Mouse (Mus musculus): ENCODE results near the gene Olfr1138. TPM values are rescaled to one million over a fixed set of nuclear protein-coding genes. Genes with fewer than 3 reads are reported as not detected.

The Olfr1138 gene
- polyA plus RNA-seq (2015; fragmentation: Nextera tagmentation; extraction: Ambion mirVana) = not detected in 2 replicates

DNA sequence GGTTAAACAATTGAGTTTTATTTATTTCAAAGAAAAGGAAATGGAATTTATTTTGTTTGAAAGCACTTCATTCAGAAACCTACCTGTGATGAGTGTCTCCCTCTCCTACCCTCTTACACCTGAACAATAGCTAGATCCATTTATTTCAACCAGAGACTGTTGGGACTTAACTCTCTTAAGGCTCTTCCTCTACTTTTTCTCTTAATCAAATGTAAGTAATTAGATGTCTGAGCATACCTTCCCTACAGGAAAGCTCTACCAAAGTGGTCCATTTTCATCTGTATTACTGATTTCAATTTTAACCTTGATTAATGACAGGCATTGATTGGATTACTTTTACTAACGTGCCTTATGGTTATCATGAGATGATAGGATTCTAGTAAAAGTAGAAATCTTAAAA lies at the start of gene Olfr1138:
TSS of gene Olfr1138 (minus strand) at position 101 of the 400 bp plus-strand sequence.
- H3K27ac ChIP-seq (ENCODE audit: low read length) = no peak within 1 kb of the TSS
- H3K4me3 ChIP-seq (ENCODE audit: low read depth, low read length) = no peak within 1 kb of the TSS
- ATAC-seq = no peak
- no peak within 1 kb of the TSS for H3K4me2 ChIP-seq (ENCODE audit: low read length)
- no peaks in the 10 kb centered on the region for H3K9me3 ChIP-seq (replicated peaks; ENCODE audit: control insufficient read depth, low read length, poor library complexity, severe bottlenecking)
- H3K36me3 ChIP-seq (ENCODE audit: control insufficient read depth, insufficient read depth, low read length) = no peaks in the 10 kb centered on the region
- 84% methylated on average over 1 of the region's 1 CpGs for WGBS
- no peaks in the 10 kb centered on the region for H3K27me3 ChIP-seq (ENCODE audit: control insufficient read depth, insufficient read depth, low read depth, low read length)
- H3K4me1 ChIP-seq (ENCODE audit: control insufficient read depth, insufficient read depth, low read length) = no peaks in the 10 kb centered on the region
- H3K9ac ChIP-seq (ENCODE audit: low read depth, low read length) = no peak within 1 kb of the TSS

DNA sequence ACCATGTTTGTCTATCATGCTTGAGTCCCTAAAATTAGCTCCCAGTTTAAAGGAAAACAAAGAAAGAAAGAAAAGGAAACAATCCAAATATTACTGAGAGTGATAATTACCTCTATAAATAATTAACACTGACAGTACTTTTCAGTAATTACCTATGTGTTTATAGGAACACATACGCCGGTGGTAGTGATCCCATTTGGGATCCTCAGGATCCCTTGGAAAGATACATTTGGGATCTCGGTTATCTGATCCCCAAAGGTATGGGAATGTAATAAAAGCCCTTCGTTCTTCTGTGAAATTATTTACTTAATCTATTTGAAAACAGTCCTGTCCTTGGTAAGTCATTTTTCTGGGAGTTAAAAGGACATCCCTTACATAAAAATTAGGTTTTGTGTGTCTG lies 39.4 kb upstream of the Olfr1138 start, which contains the start of gene Olfr152:
TSS of gene Olfr152 (plus strand) at position 301 of the 400 bp plus-strand sequence.
- Histone ChIP-seq H3K27ac (ENCODE audit: low read length) (no peak within 1 kb of the TSS), H3K4me3 (ENCODE audit: low read depth, low read length) (no peak within 1 kb of the TSS), H3K9me3 (replicated peaks; ENCODE audit: control insufficient read depth, low read length, poor library complexity, severe bottlenecking) (no peaks in the 10 kb centered on the region), H3K36me3 (ENCODE audit: control insufficient read depth, insufficient read depth, low read length) (no peaks in the 10 kb centered on the region), H3K9ac (ENCODE audit: low read depth, low read length) (no peak within 1 kb of the TSS), H3K4me2 (ENCODE audit: low read length) (no peak within 1 kb of the TSS), H3K4me1 (ENCODE audit: control insufficient read depth, insufficient read depth, low read length) (no peaks in the 10 kb centered on the region), H3K27me3 (ENCODE audit: control insufficient read depth, insufficient read depth, low read depth, low read length) (no peaks in the 10 kb centered on the region)
- 77% methylated on average over 4 of the region's 4 CpGs for WGBS
- ATAC-seq = no peak

DNA sequence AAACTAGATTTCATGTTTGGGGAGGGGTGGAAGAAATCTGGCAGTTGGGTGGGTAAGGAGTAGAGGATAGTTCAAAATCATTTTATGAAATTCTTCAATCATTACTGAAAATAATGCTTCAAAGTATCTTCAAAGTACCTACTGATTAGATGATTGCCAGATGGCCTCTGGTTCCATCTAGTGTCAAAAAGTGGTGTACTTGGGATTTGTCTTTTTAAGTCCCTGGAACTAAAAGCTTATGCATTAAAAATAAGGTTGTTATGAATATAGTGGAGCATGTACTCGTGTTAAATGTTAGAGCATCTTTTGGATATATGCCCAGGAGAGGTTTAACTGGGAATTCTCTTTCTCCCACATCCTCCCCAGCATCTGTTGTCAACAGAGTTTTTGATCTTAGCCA lies 36.4 kb upstream of the Olfr1138 start:
- no peaks in the 10 kb centered on the region for H3K27me3 ChIP-seq (ENCODE audit: control insufficient read depth, insufficient read depth, low read depth, low read length)
- H3K27ac ChIP-seq (ENCODE audit: low read length) = no peak overlapping the region
- no peaks in the 10 kb centered on the region for H3K36me3 ChIP-seq (ENCODE audit: control insufficient read depth, insufficient read depth, low read length)
- 47% methylated on average over 1 of the region's 1 CpGs for WGBS
- no peak overlapping the region for H3K9ac ChIP-seq (ENCODE audit: low read depth, low read length)
- ATAC-seq = no peak
- no peaks in the 10 kb centered on the region for H3K9me3 ChIP-seq (replicated peaks; ENCODE audit: control insufficient read depth, low read length, poor library complexity, severe bottlenecking)
- H3K4me3 ChIP-seq (ENCODE audit: low read depth, low read length) = no peak overlapping the region
- no peak overlapping the region for H3K4me2 ChIP-seq (ENCODE audit: low read length)
- no peaks in the 10 kb centered on the region for H3K4me1 ChIP-seq (ENCODE audit: control insufficient read depth, insufficient read depth, low read length)

DNA sequence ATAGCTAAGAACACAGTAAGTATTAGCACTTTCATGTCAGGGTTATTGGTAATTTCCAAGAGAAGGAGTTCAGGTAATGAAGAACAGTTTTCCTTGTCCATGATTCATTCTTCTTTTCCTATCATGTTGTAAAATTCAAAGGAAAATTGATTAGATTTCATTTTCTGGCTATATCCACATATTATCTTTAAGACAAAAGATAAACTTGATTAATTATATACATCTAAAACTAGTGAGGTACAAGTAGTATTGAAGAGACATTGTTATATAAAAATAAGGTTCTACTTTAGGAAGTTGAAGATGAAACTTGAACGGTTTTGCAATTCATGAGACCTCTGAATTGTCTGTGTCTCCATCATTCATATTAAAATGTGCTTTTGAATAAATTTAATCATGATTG lies 14.1 kb upstream of the Olfr1138 start, which contains the start of gene Olfr1141:
TSS of gene Olfr1141 (minus strand) at position 101 of the 400 bp plus-strand sequence.
- no peak within 1 kb of the TSS for H3K9ac ChIP-seq (ENCODE audit: low read depth, low read length)

DNA sequence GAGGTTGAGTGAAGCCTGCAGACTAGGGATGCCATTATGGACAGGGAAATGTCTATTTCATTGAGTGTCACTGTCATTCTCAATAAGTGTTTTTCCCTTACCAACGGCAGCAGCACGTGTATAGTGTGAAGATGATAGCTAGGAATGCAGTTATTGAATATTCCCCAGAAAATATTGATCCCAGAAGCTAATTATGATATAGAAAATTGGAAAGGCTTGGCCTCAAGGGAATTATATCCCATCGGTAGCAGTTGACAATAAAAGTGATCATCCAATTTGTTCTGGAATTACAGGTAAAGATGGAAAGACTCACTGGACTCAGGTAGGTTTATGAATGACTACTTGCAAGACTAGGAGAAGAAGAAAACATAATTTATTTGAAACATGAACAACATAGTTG lies 3.7 kb upstream of the Olfr1138 start, which contains the start of gene Olfr1140:
TSS of gene Olfr1140 (plus strand) at position 301 of the 400 bp plus-strand sequence.
- 81% methylated on average over 3 of the region's 3 CpGs for WGBS
- no peak for ATAC-seq
- H3K27ac ChIP-seq (ENCODE audit: low read length) = no peak within 1 kb of the TSS

More for the DNA sequence above, 14.1 kb upstream of the Olfr1138 start, which contains the start of gene Olfr1141:
- WGBS = 90% methylated on average over 1 of the region's 1 CpGs
- no peaks in the 10 kb centered on the region for H3K36me3 ChIP-seq (ENCODE audit: control insufficient read depth, insufficient read depth, low read length)
- H3K9me3 ChIP-seq (replicated peaks; ENCODE audit: control insufficient read depth, low read length, poor library complexity, severe bottlenecking) = no peaks in the 10 kb centered on the region
- H3K4me2 ChIP-seq (ENCODE audit: low read length) = no peak within 1 kb of the TSS
- ATAC-seq = no peak
- no peaks in the 10 kb centered on the region for H3K27me3 ChIP-seq (ENCODE audit: control insufficient read depth, insufficient read depth, low read depth, low read length)
- no peaks in the 10 kb centered on the region for H3K4me1 ChIP-seq (ENCODE audit: control insufficient read depth, insufficient read depth, low read length)
- no peak within 1 kb of the TSS for H3K4me3 ChIP-seq (ENCODE audit: low read depth, low read length)
- no peak within 1 kb of the TSS for H3K27ac ChIP-seq (ENCODE audit: low read length)

DNA sequence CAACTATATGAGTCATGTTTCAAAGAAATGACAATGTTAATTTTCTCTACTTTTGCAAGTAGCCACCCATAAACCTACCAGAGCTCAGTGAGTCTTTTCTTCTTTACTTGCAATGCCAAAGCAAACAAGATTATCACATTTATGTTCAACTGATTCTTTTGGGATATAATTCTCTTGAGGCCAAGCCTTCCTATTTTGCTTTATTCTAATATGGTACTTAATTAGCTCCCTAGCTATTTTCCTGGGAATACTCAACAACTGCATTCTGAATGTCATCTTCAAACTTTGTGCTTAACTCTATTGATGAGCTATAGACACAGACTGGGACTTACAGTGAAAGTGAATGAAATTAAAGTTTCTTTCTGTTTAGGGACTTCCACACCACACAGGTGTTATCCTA lies 26.7 kb downstream of the Olfr1138 start, which contains the start of gene Olfr1137:
TSS of gene Olfr1137 (minus strand) at position 101 of the 400 bp plus-strand sequence.
- no peak for ATAC-seq
- H3K27ac ChIP-seq (ENCODE audit: low read length) = no peak within 1 kb of the TSS
- H3K36me3 ChIP-seq (ENCODE audit: control insufficient read depth, insufficient read depth, low read length) = no peaks in the 10 kb centered on the region
- no peak within 1 kb of the TSS for H3K9ac ChIP-seq (ENCODE audit: low read depth, low read length)
- no peaks in the 10 kb centered on the region for H3K9me3 ChIP-seq (replicated peaks; ENCODE audit: control insufficient read depth, low read length, poor library complexity, severe bottlenecking)
- H3K4me2 ChIP-seq (ENCODE audit: low read length) = no peak within 1 kb of the TSS
- no peaks in the 10 kb centered on the region for H3K27me3 ChIP-seq (ENCODE audit: control insufficient read depth, insufficient read depth, low read depth, low read length)
- H3K4me1 ChIP-seq (ENCODE audit: control insufficient read depth, insufficient read depth, low read length) = no peaks in the 10 kb centered on the region
- no peak within 1 kb of the TSS for H3K4me3 ChIP-seq (ENCODE audit: low read depth, low read length)

More for the DNA sequence above, 3.7 kb upstream of the Olfr1138 start, which contains the start of gene Olfr1140:
- no peak within 1 kb of the TSS for H3K9ac ChIP-seq (ENCODE audit: low read depth, low read length)
- no peaks in the 10 kb centered on the region for H3K4me1 ChIP-seq (ENCODE audit: control insufficient read depth, insufficient read depth, low read length)
- H3K36me3 ChIP-seq (ENCODE audit: control insufficient read depth, insufficient read depth, low read length) = no peaks in the 10 kb centered on the region
- no peak within 1 kb of the TSS for H3K4me3 ChIP-seq (ENCODE audit: low read depth, low read length)
- H3K9me3 ChIP-seq (replicated peaks; ENCODE audit: control insufficient read depth, low read length, poor library complexity, severe bottlenecking) = no peaks in the 10 kb centered on the region
- H3K27me3 ChIP-seq (ENCODE audit: control insufficient read depth, insufficient read depth, low read depth, low read length) = no peaks in the 10 kb centered on the region
- no peak within 1 kb of the TSS for H3K4me2 ChIP-seq (ENCODE audit: low read length)

DNA sequence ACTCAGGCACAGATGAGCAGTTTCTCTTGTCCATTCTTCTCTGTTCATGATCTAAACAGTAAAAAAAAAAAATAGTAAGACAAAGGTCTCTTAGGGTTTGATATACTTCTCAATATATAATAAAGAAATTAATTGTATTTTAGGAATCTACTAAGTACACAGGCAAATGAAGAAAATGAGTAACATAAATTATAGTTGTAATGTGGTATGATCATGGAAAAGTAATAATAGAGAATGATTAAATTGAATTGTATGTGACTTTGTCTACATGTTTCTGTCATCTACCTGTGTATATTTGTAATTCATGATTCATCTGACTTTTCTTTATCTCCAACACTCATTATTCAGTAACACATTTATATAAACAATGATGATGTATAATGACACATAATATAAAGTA lies 45.9 kb downstream of the Olfr1138 start, which contains the start of gene Olfr1136:
TSS of gene Olfr1136 (minus strand) at position 101 of the 400 bp plus-strand sequence.
- H3K4me3 ChIP-seq (ENCODE audit: low read depth, low read length) = no peak within 1 kb of the TSS
- ATAC-seq = no peak
- H3K9me3 ChIP-seq (replicated peaks; ENCODE audit: control insufficient read depth, low read length, poor library complexity, severe bottlenecking) = no peaks in the 10 kb centered on the region
- no peak within 1 kb of the TSS for H3K27ac ChIP-seq (ENCODE audit: low read length)
- no peaks in the 10 kb centered on the region for H3K27me3 ChIP-seq (ENCODE audit: control insufficient read depth, insufficient read depth, low read depth, low read length)
- no peak within 1 kb of the TSS for H3K9ac ChIP-seq (ENCODE audit: low read depth, low read length)
- no peaks in the 10 kb centered on the region for H3K4me1 ChIP-seq (ENCODE audit: control insufficient read depth, insufficient read depth, low read length)
- no peaks in the 10 kb centered on the region for H3K36me3 ChIP-seq (ENCODE audit: control insufficient read depth, insufficient read depth, low read length)
- no peak within 1 kb of the TSS for H3K4me2 ChIP-seq (ENCODE audit: low read length)

Other genes starting within 250 kb of the Olfr1138 start
- gene Pramel7, start 242.9 kb downstream of the Olfr1138 start, polyA plus RNA-seq (2015; fragmentation: Nextera tagmentation; extraction: Ambion mirVana) = not detected in 2 replicates
- not detected in 2 replicates for gene Pramel6, start 233.4 kb downstream of the Olfr1138 start, polyA plus RNA-seq (2015; fragmentation: Nextera tagmentation; extraction: Ambion mirVana)
- not detected in 2 replicates for gene Olfr153, start 208.2 kb downstream of the Olfr1138 start, polyA plus RNA-seq (2015; fragmentation: Nextera tagmentation; extraction: Ambion mirVana)
- gene Olfr1128, start 194.4 kb downstream of the Olfr1138 start, polyA plus RNA-seq (2015; fragmentation: Nextera tagmentation; extraction: Ambion mirVana) = not detected in 2 replicates
- not detected in 2 replicates for gene Olfr1129, start 166.1 kb downstream of the Olfr1138 start, polyA plus RNA-seq (2015; fragmentation: Nextera tagmentation; extraction: Ambion mirVana)
- not detected in 2 replicates for gene Olfr1130, start 133.8 kb downstream of the Olfr1138 start, polyA plus RNA-seq (2015; fragmentation: Nextera tagmentation; extraction: Ambion mirVana)
- not detected in 2 replicates for gene Olfr1131, start 112.9 kb downstream of the Olfr1138 start, polyA plus RNA-seq (2015; fragmentation: Nextera tagmentation; extraction: Ambion mirVana)
- not detected in 2 replicates for gene Olfr1132, start 102.4 kb downstream of the Olfr1138 start, polyA plus RNA-seq (2015; fragmentation: Nextera tagmentation; extraction: Ambion mirVana)
- gene Olfr1133, start 92.6 kb downstream of the Olfr1138 start, polyA plus RNA-seq (2015; fragmentation: Nextera tagmentation; extraction: Ambion mirVana) = not detected in 2 replicates
- gene Olfr1134, start 81.5 kb downstream of the Olfr1138 start, polyA plus RNA-seq (2015; fragmentation: Nextera tagmentation; extraction: Ambion mirVana) = not detected in 2 replicates
- not detected in 2 replicates for gene Olfr1135, start 66.3 kb downstream of the Olfr1138 start, polyA plus RNA-seq (2015; fragmentation: Nextera tagmentation; extraction: Ambion mirVana)
- gene Olfr1136, start 46.0 kb downstream of the Olfr1138 start, polyA plus RNA-seq (2015; fragmentation: Nextera tagmentation; extraction: Ambion mirVana) = not detected in 2 replicates
- not detected in 2 replicates for gene Olfr1137, start 26.8 kb downstream of the Olfr1138 start, polyA plus RNA-seq (2015; fragmentation: Nextera tagmentation; extraction: Ambion mirVana)
- not detected in 2 replicates for gene Olfr1140, start 3.8 kb upstream of the Olfr1138 start, polyA plus RNA-seq (2015; fragmentation: Nextera tagmentation; extraction: Ambion mirVana)
- not detected in 2 replicates for gene Olfr1141, start 14.0 kb upstream of the Olfr1138 start, polyA plus RNA-seq (2015; fragmentation: Nextera tagmentation; extraction: Ambion mirVana)
- not detected in 2 replicates for gene Olfr152, start 39.5 kb upstream of the Olfr1138 start, polyA plus RNA-seq (2015; fragmentation: Nextera tagmentation; extraction: Ambion mirVana)
- not detected in 2 replicates for gene Olfr1143, start 60.6 kb upstream of the Olfr1138 start, polyA plus RNA-seq (2015; fragmentation: Nextera tagmentation; extraction: Ambion mirVana)
- gene Olfr1145, start 69.8 kb upstream of the Olfr1138 start, polyA plus RNA-seq (2015; fragmentation: Nextera tagmentation; extraction: Ambion mirVana) = not detected in 2 replicates
- not detected in 2 replicates for gene Olfr1148, start 90.6 kb upstream of the Olfr1138 start, polyA plus RNA-seq (2015; fragmentation: Nextera tagmentation; extraction: Ambion mirVana)
- gene Olfr1150-ps1, start 104.0 kb upstream of the Olfr1138 start, polyA plus RNA-seq (2015; fragmentation: Nextera tagmentation; extraction: Ambion mirVana) = not detected in 2 replicates
- not detected in 2 replicates for gene Olfr1151, start 115.9 kb upstream of the Olfr1138 start, polyA plus RNA-seq (2015; fragmentation: Nextera tagmentation; extraction: Ambion mirVana)
- not detected in 2 replicates for gene Olfr1152, start 126.5 kb upstream of the Olfr1138 start, polyA plus RNA-seq (2015; fragmentation: Nextera tagmentation; extraction: Ambion mirVana)
- gene Olfr1153, start 155.0 kb upstream of the Olfr1138 start, polyA plus RNA-seq (2015; fragmentation: Nextera tagmentation; extraction: Ambion mirVana) = not detected in 2 replicates
- gene Olfr1154, start 165.2 kb upstream of the Olfr1138 start, polyA plus RNA-seq (2015; fragmentation: Nextera tagmentation; extraction: Ambion mirVana) = not detected in 2 replicates
- not detected in 2 replicates for gene Olfr1155, start 205.2 kb upstream of the Olfr1138 start, polyA plus RNA-seq (2015; fragmentation: Nextera tagmentation; extraction: Ambion mirVana)
- not detected in 2 replicates for gene Olfr1156, start 213.1 kb upstream of the Olfr1138 start, polyA plus RNA-seq (2015; fragmentation: Nextera tagmentation; extraction: Ambion mirVana)
- gene Olfr1157, start 228.3 kb upstream of the Olfr1138 start, polyA plus RNA-seq (2015; fragmentation: Nextera tagmentation; extraction: Ambion mirVana) = not detected in 2 replicates
- gene Olfr74, start 234.7 kb upstream of the Olfr1138 start, polyA plus RNA-seq (2015; fragmentation: Nextera tagmentation; extraction: Ambion mirVana) = not detected in 2 replicates

Data from midbrain, embryonic 16.5 days (tissue).